22 mouse cellular contexts compared by ENCODE assay signal in genomic region chr1:151464914-151465313, GRCm38 (mm10). TPM values are rescaled to one million over a fixed set of nuclear protein-coding genes. Genes with fewer than 3 reads are reported as not detected.
A peak's percentile ranks its signal among the peaks of the same experiment; 100 is the strongest.
DNase-seq lines count a peak whose midpoint lies in the region; ATAC-seq lines count a peak whose summit lies in the region.
"Had no signal": no experiment of that assay in that cellular context is flagged by ENCODE, and none has a peak within 500 bp of the region (broad histone marks: within the 10 kb centered on the region; RNA-seq: fewer than 3 reads in every experiment).

No protein-coding gene starts in this region.

- 55% methylated on average over 4 of the region's 4 CpGs for WGBS in kidney, embryonic 14.5 days
- WGBS in embryonic facial prominence, embryonic 10.5 days, result 25% methylated on average over 4 of the region's 4 CpGs

- H3K36me3 ChIP-seq in kidney, embryonic 14.5 days (ENCODE audit: control insufficient read depth, insufficient read depth, low read length), result peaks cover 16% of the 10 kb centered on the region; the same call in 1 of the 2 replicates
- H3K36me3 ChIP-seq in embryonic facial prominence, embryonic 10.5 days (replicated peaks), result peaks cover 61% of the 10 kb centered on the region

- no peaks in the 10 kb centered on the region for H3K9me3 ChIP-seq in kidney, embryonic 14.5 days (ENCODE audit: control insufficient read depth, low read length)
- H3K9me3 ChIP-seq in embryonic facial prominence, embryonic 10.5 days, result no peaks in the 10 kb centered on the region
- H3K9me3 ChIP-seq: forebrain, embryonic 13.5 days; heart, embryonic 10.5 days; limb, embryonic 10.5 days; midbrain, embryonic 12.5 days had no signal

- no peak for ATAC-seq in kidney, embryonic 14.5 days (ENCODE audit: low FRiP score, low TSS enrichment)
- ATAC-seq: forebrain, embryonic 13.5 days; liver, postnatal 0 days; lung, postnatal 0 days had no signal

- H3K27ac ChIP-seq in kidney, embryonic 14.5 days (ENCODE audit: low read depth, low read length), result no peak overlapping the region
- H3K27ac ChIP-seq in embryonic facial prominence, embryonic 10.5 days (replicated peaks), result no peak overlapping the region
- H3K27ac ChIP-seq: forebrain, embryonic 13.5 days; heart, embryonic 10.5 days; limb, embryonic 10.5 days; midbrain, embryonic 12.5 days had no signal

- DNase-seq in kidney, adult 18-20 months, result peak; percentile 24
- peak; percentile 37 for DNase-seq in embryonic facial prominence, embryonic 10.5 days (ENCODE audit: low spot score)
- DNase-seq in kidney, adult 8-10 months, result peak; percentile 59 to 68
- peak; percentile 59 to 72 for DNase-seq in kidney, postnatal 36 days
- no peak for DNase-seq in adrenal gland, adult 2 months
- DNase-seq in B cell, adult 2 months, result no peak
- no peak for DNase-seq in layer of hippocampus, postnatal 14 days (ENCODE audit: low spot score in 2 of 2)
- DNase-seq: adrenal gland, postnatal 25 days; cerebellum, adult 8-10 months; heart, postnatal 10 days; layer of hippocampus, adult 9-11 months; liver; liver, postnatal 0 days; retina, postnatal 1 day; right cerebral cortex, postnatal 25 days; thymus, postnatal 14 days had no signal

- H3K9ac ChIP-seq in kidney, embryonic 14.5 days (ENCODE audit: low read depth, low read length), result no peak overlapping the region
- H3K9ac ChIP-seq: forebrain, embryonic 13.5 days; liver, postnatal 0 days; midbrain, embryonic 12.5 days had no signal

- H3K4me3 ChIP-seq in kidney, embryonic 14.5 days (ENCODE audit: low read length), result no peak overlapping the region
- H3K4me3 ChIP-seq in embryonic facial prominence, embryonic 10.5 days, result no peak overlapping the region
- H3K4me3 ChIP-seq: forebrain, embryonic 13.5 days; heart, embryonic 10.5 days; limb, embryonic 10.5 days; midbrain, embryonic 12.5 days had no signal

- H3K4me2 ChIP-seq in kidney, embryonic 14.5 days (replicated peaks; ENCODE audit: low read depth, low read length), result no peak overlapping the region
- H3K4me2 ChIP-seq: forebrain, embryonic 13.5 days; midbrain, embryonic 12.5 days had no signal

- no peaks in the 10 kb centered on the region for H3K4me1 ChIP-seq in kidney, embryonic 14.5 days (ENCODE audit: control insufficient read depth, insufficient read depth, low read length)
- H3K4me1 ChIP-seq in embryonic facial prominence, embryonic 10.5 days, result peaks cover 6% of the 10 kb centered on the region; the same call in 1 of the 2 replicates
- H3K4me1 ChIP-seq: forebrain, embryonic 13.5 days; heart, embryonic 10.5 days; limb, embryonic 10.5 days; midbrain, embryonic 12.5 days had no signal

- H3K27me3 ChIP-seq in kidney, embryonic 14.5 days (ENCODE audit: control insufficient read depth, insufficient read depth, low read length), result no peaks in the 10 kb centered on the region
- H3K27me3 ChIP-seq in embryonic facial prominence, embryonic 10.5 days (replicated peaks; ENCODE audit: low read depth, poor library complexity, severe bottlenecking), result no peaks in the 10 kb centered on the region
- H3K27me3 ChIP-seq: forebrain, embryonic 13.5 days; midbrain, embryonic 12.5 days had no signal

RNA-seq across cellular contexts. Expression of gene Rnf2, which starts 35.8 kb away (rescaled TPM):
- polyA plus RNA-seq in kidney, embryonic 14.5 days (2014; fragmentation: Nextera tagmentation; extraction: Ambion mirVana), result 82.7 and 105 TPM in 2 replicates
- 115 TPM in 2 replicates for polyA plus RNA-seq in embryonic facial prominence, embryonic 10.5 days (2016; fragmentation: Nextera tagmentation; extraction: Ambion mirVana)
- total RNA-seq in adrenal gland, adult 2 months (2021), result 10 to 100 TPM; 38.6 to 82.3 TPM
- 3.4 and 3.9 TPM in 2 replicates for polyA plus RNA-seq in adrenal gland, adult 2 months (2012; rRNA removed)
- 10 to 100 TPM; 37.0 to 40.7 TPM for total RNA-seq in layer of hippocampus, postnatal 14 days (2021)

RNA-seq across cellular contexts. Expression of gene Trmt1l, which starts 36.6 kb away (rescaled TPM):
- 41.7 and 48.0 TPM in 2 replicates for polyA plus RNA-seq in kidney, embryonic 14.5 days (2014; fragmentation: Nextera tagmentation; extraction: Ambion mirVana)
- 49.8 and 50.6 TPM in 2 replicates for polyA plus RNA-seq in embryonic facial prominence, embryonic 10.5 days (2016; fragmentation: Nextera tagmentation; extraction: Ambion mirVana)
- 10 to 100 TPM; 24.8 to 35.1 TPM for total RNA-seq in adrenal gland, adult 2 months (2021)
- 18.2 and 20.5 TPM in 2 replicates for polyA plus RNA-seq in adrenal gland, adult 2 months (2012; rRNA removed)
- total RNA-seq in layer of hippocampus, postnatal 14 days (2021), result 10 to 100 TPM; 27.1 to 29.2 TPM

RNA-seq across cellular contexts. Expression of gene Swt1, which starts 36.7 kb away (rescaled TPM):
- polyA plus RNA-seq in kidney, embryonic 14.5 days (2014; fragmentation: Nextera tagmentation; extraction: Ambion mirVana), result 27.6 and 27.9 TPM in 2 replicates
- 19.8 and 21.1 TPM in 2 replicates for polyA plus RNA-seq in embryonic facial prominence, embryonic 10.5 days (2016; fragmentation: Nextera tagmentation; extraction: Ambion mirVana)
- 10 to 100 TPM; 18.6 to 33.2 TPM for total RNA-seq in adrenal gland, adult 2 months (2021)
- polyA plus RNA-seq in adrenal gland, adult 2 months (2012; rRNA removed), result 1.6 and 3.1 TPM in 2 replicates
- 10 to 100 TPM; 10.8 to 11.0 TPM for total RNA-seq in layer of hippocampus, postnatal 14 days (2021)

Comparison
In these comparisons a context has a peak if more than half of its experiments do, and no peak if none do; other contexts are left out.
1. DNase-seq: peak in kidney, adult 18-20 months (single experiment), embryonic facial prominence, embryonic 10.5 days (single experiment), kidney, adult 8-10 months (2 of 2) and kidney, postnatal 36 days (2 of 2); none in adrenal gland, adult 2 months (single experiment), B cell, adult 2 months (0 of 2) and layer of hippocampus, postnatal 14 days (0 of 2).
2. RNA of gene Rnf2, which starts 35.8 kb away (polyA plus RNA-seq): 115 TPM in embryonic facial prominence, embryonic 10.5 days and 82.7 to 105 TPM in kidney, embryonic 14.5 days; 3.4 to 3.9 TPM in adrenal gland, adult 2 months; every median in the first group is over 10 times any median in the second.